Mouse (Mus musculus) CH12.LX (cell line): ENCODE measurements around the gene Plpp3. TPM values are rescaled to one million over a fixed set of nuclear protein-coding genes. Genes with fewer than 3 reads are reported as not detected.

Source experiments
- DNase-seq: peaks from one replicate; pipeline ENCODE4 v3.0.0-alpha.2; 2013; ENCODE audit errors: extremely low read depth
- H3K27ac ChIP-seq: 2 replicates; pipeline ENCODE4 v1.5.1; 2012; ENCODE audit warnings: low read depth, mild to moderate bottlenecking, control low read depth, moderate library complexity; ENCODE audit not compliant: insufficient read depth
- H3K27me3 ChIP-seq: replicated peaks from 2 replicates; pipeline ENCODE3; 2012; ENCODE audit warnings: inconsistent platforms
- H3K36me3 ChIP-seq, 2 experiments: replicated peaks in 1 of 2; 2 replicates each; pipeline versions ENCODE3 to v1.6.1; 2012; ENCODE audit warnings: inconsistent platforms in 1 of 2, low read length in 1 of 2, mild to moderate bottlenecking in 1 of 2, mixed read lengths in 1 of 2, moderate library complexity in 1 of 2; ENCODE audit not compliant: control insufficient read depth in 1 of 2, insufficient read depth in 1 of 2
- H3K4me1 ChIP-seq, 2 experiments: 2 replicates each; pipeline ENCODE4 v1.6.1; 2012; ENCODE audit warnings: inconsistent platforms in 1 of 2, moderate library complexity in 1 of 2; ENCODE audit not compliant: insufficient read depth in 2 of 2, control insufficient read depth in 1 of 2
- H3K4me2 ChIP-seq: 2 replicates; pipeline ENCODE4 v1.6.1; 2012; ENCODE audit warnings: low read depth, mild to moderate bottlenecking, control low read depth; ENCODE audit not compliant: poor library complexity, insufficient read depth, severe bottlenecking
- H3K4me3 ChIP-seq, 3 experiments: fragments of 150-350 bp in 1 of 3; sonication (generic) in 1 of 3; replicated peaks in 1 of 3; 2 replicates each; pipeline versions ENCODE3 to v1.5.1; 2011 to 2012; ENCODE audit warnings: low read depth in 2 of 3, low read length in 2 of 3, mild to moderate bottlenecking in 2 of 3, moderate library complexity in 2 of 3, control low read depth in 1 of 3, improper control_type of control experiment in 1 of 3, inconsistent platforms in 1 of 3, mixed read lengths in 1 of 3; ENCODE audit not compliant: poor library complexity in 1 of 3
- H3K79me2 ChIP-seq: replicated peaks from 2 replicates; pipeline ENCODE4 v1.6.1; 2012; ENCODE audit warnings: mild to moderate bottlenecking, moderate library complexity; ENCODE audit not compliant: control insufficient read depth, poor library complexity, insufficient read depth, severe bottlenecking; ENCODE audit errors: extremely low read depth
- H3K9ac ChIP-seq: 2 replicates; pipeline ENCODE4 v1.6.1; 2012; ENCODE audit warnings: low read depth, mild to moderate bottlenecking, control low read depth, moderate library complexity; ENCODE audit not compliant: insufficient read depth
- H3K9me3 ChIP-seq: replicated peaks from 2 replicates; pipeline ENCODE3; 2012; ENCODE audit warnings: low read length, inconsistent platforms, mixed read lengths
- CHD1 ChIP-seq: IDR thresholded peaks from 2 replicates; pipeline ENCODE4 v1.6.1; 2012; ENCODE audit warnings: low read depth, low read length, improper control_type of control experiment, inconsistent platforms
- CHD2 ChIP-seq: IDR thresholded peaks from 2 replicates; pipeline ENCODE4 v1.6.1; 2011; ENCODE audit warnings: low read length, improper control_type of control experiment
- CTCF ChIP-seq, 2 experiments: IDR thresholded peaks in 1 of 2; conservative IDR thresholded peaks in 1 of 2; 2 replicates each; pipeline ENCODE4 v1.5.1; 2011 to 2012; ENCODE audit warnings: low read depth in 2 of 2, low read length in 2 of 2, improper control_type of control experiment in 1 of 2, inconsistent platforms in 1 of 2, mild to moderate bottlenecking in 1 of 2, moderate library complexity in 1 of 2
- ELF1 ChIP-seq: IDR thresholded peaks from 2 replicates; pipeline ENCODE4 v1.6.1; 2014; ENCODE audit warnings: low read depth, mild to moderate bottlenecking, inconsistent platforms, low read length, improper control_type of control experiment
- EP300 ChIP-seq: IDR thresholded peaks from 2 replicates; pipeline ENCODE4 v1.6.1; 2011; ENCODE audit warnings: low read length, improper control_type of control experiment
- GABPA ChIP-seq: IDR thresholded peaks from 2 replicates; pipeline ENCODE4 v1.6.1; 2012; ENCODE audit warnings: low read depth, low read length, improper control_type of control experiment, inconsistent platforms; ENCODE audit not compliant: insufficient replicate concordance
- IRF4 ChIP-seq: IDR thresholded peaks from 2 replicates; pipeline ENCODE4 v1.6.1; 2014; ENCODE audit warnings: low read depth, mild to moderate bottlenecking, inconsistent platforms, low read length, improper control_type of control experiment
- MAFK ChIP-seq: IDR thresholded peaks from 2 replicates; pipeline ENCODE4 v1.6.1; 2011; ENCODE audit warnings: low read length, improper control_type of control experiment; ENCODE audit not compliant: insufficient replicate concordance
- MAX ChIP-seq: IDR thresholded peaks from 2 replicates; pipeline ENCODE4 v1.6.1; 2011; ENCODE audit warnings: low read length, improper control_type of control experiment
- MXI1 ChIP-seq: IDR thresholded peaks from 2 replicates; pipeline ENCODE4 v1.6.1; 2011; ENCODE audit warnings: mild to moderate bottlenecking, low read depth, low read length, improper control_type of control experiment
- NELFE ChIP-seq: IDR thresholded peaks from 2 replicates; pipeline ENCODE4 v1.6.1; 2011; ENCODE audit warnings: low read depth, low read length, improper control_type of control experiment
- NRF1 ChIP-seq: IDR thresholded peaks from 2 replicates; pipeline ENCODE4 v1.6.1; 2014; ENCODE audit warnings: low read depth, mild to moderate bottlenecking, inconsistent platforms, low read length, improper control_type of control experiment, moderate library complexity
- PAX5 ChIP-seq: IDR thresholded peaks from 2 replicates; pipeline ENCODE4 v1.6.1; 2012; ENCODE audit warnings: low read length, inconsistent platforms, mixed read lengths
- RAD21 ChIP-seq: IDR thresholded peaks from 2 replicates; pipeline ENCODE4 v1.6.1; 2011; ENCODE audit warnings: low read depth, mild to moderate bottlenecking, low read length, improper control_type of control experiment, moderate library complexity
- SIN3A ChIP-seq: IDR thresholded peaks from 2 replicates; pipeline ENCODE4 v1.6.1; 2012; ENCODE audit warnings: low read length, improper control_type of control experiment, inconsistent platforms
- SMC3 ChIP-seq: IDR thresholded peaks from 2 replicates; pipeline ENCODE4 v1.6.1; 2011; ENCODE audit warnings: low read depth, low read length, improper control_type of control experiment
- TBP ChIP-seq: conservative IDR thresholded peaks from 2 replicates; pipeline ENCODE4 v1.6.1; 2011; ENCODE audit warnings: low read depth, low read length, improper control_type of control experiment
- USF1 ChIP-seq: IDR thresholded peaks from 2 replicates; pipeline ENCODE4 v1.6.1; 2014; ENCODE audit warnings: low read depth, mild to moderate bottlenecking, inconsistent platforms, low read length, improper control_type of control experiment
- ZC3H11A ChIP-seq: IDR thresholded peaks from 2 replicates; pipeline ENCODE4 v1.6.1; 2012; ENCODE audit warnings: low read depth, mild to moderate bottlenecking, inconsistent platforms, low read length, improper control_type of control experiment
- ZKSCAN1 ChIP-seq: IDR thresholded peaks from 2 replicates; pipeline ENCODE4 v1.6.1; 2012; ENCODE audit warnings: low read depth, inconsistent platforms, low read length, improper control_type of control experiment, borderline replicate concordance
- ZNF384 ChIP-seq: IDR thresholded peaks from 2 replicates; pipeline ENCODE4 v1.6.1; 2012; ENCODE audit warnings: low read depth, low read length, improper control_type of control experiment, inconsistent platforms
- dilution Hi-C: fragments of 300-500 bp; cut with MboI; formaldehyde crosslinking; loops from 2 replicates; pipeline ENCODE4 v1.14.3; 2020; ENCODE audit warnings: low sequenced_read_pairs; ENCODE audit not compliant: extremely low pct_unique_long_range_greater_than_20kb, extremely low pct_ligation_motif_present
- in situ Hi-C: fragments of 300-500 bp; cut with MboI; formaldehyde crosslinking; loops from 3 replicates; pipeline ENCODE4 v1.14.3; 2019; ENCODE audit warnings: low sequenced_read_pairs, low pct_ligation_motif_present, low pct_unique_long_range_greater_than_20kb, mixed read lengths
- polyA plus RNA-seq: library from polyadenylated mRNA; unstranded; fragments of >175 nt; gene quantifications from 2 replicates; pipeline ENCODE4 v1.2.1, GENCODE M21; 2012; ENCODE audit warnings: low read depth; ENCODE audit not compliant: insufficient read length
- total RNA-seq, 2 experiments: library from RNA; depleted of rRNA; stranded (reverse); fragments of 300-350 nt in 1 of 2; fragments of >200 nt in 1 of 2; gene quantifications; 2 replicates each; pipeline ENCODE4 v1.2.3; 2012 to 2014

Gene Plpp3
- total and polyA plus RNA-seq, 3 experiments, result 0.34 to 1.6 (median 1.2) TPM

- Histone ChIP-seq H3K4me3 (no peak overlapping the region), H3K79me2 (no peaks in the 10 kb centered on the region), H3K4me2 (no peak overlapping the region), H3K4me1 (peaks cover 0 to 4% of the 10 kb centered on the region in 2 experiments; a peak in 2 of 4 replicates), H3K27ac (no peak overlapping the region), H3K9me3 (no peaks in the 10 kb centered on the region), H3K36me3 (no peaks in the 10 kb centered on the region), H3K9ac (no peak overlapping the region), H3K27me3 (no peaks in the 10 kb centered on the region)
- no peak for DNase-seq
- dilution Hi-C loops, result no loop called here
- in situ Hi-C loops, result loop anchor here (5.0 kb wide), 1 partner anchor 156 kb away; no protein-coding TSS in a partner anchor
- TF ChIP-seq TBP, result no peak
- TF ChIP-seq PAX5, result no peak
- no peak for TF ChIP-seq GABPA
- TF ChIP-seq ZC3H11A, result no peak
- no peak for TF ChIP-seq USF1
- TF ChIP-seq MXI1, result no peak
- no peak for TF ChIP-seq ZKSCAN1
- no peak for TF ChIP-seq NRF1
- no peak for TF ChIP-seq IRF4
- TF ChIP-seq CHD1, result no peak
- TF ChIP-seq CHD2, result no peak
- TF ChIP-seq SMC3, result no peak
- TF ChIP-seq MAFK, result no peak
- no peak for TF ChIP-seq EP300
- TF ChIP-seq MAX, result no peak
- no peak for TF ChIP-seq CTCF (conservative IDR thresholded peaks at IDR 0.05 in 1 of 2, IDR thresholded peaks at IDR 0.05 in 1 of 2; ENCODE audit: low read depth in 2 of 2, low read length in 2 of 2)
- no peak for TF ChIP-seq SIN3A
- TF ChIP-seq ELF1, result no peak
- TF ChIP-seq RAD21, result no peak
Observed at GRCm38 (mm10) chr4:105156281-105156680, 866 bp upstream of the Plpp3 start.

- dilution Hi-C loops (no loop called here), in situ Hi-C loops (loop anchor here (5.0 kb wide), 1 partner anchor 155 kb away; no protein-coding TSS in a partner anchor)
- Histone ChIP-seq H3K79me2 (no peaks in the 10 kb centered on the region), H3K27ac (no peak overlapping the region), H3K9me3 (no peaks in the 10 kb centered on the region), H3K9ac (peak overlapping the region; percentile 49), H3K4me1 (peaks cover 0 to 8% of the 10 kb centered on the region in 2 experiments; a peak in 2 of 4 replicates), H3K4me3 (peak overlapping the region; percentile 49 to 78 (median 66)), H3K4me2 (peak overlapping the region; percentile 99), H3K27me3 (no peaks in the 10 kb centered on the region), H3K36me3 (no peaks in the 10 kb centered on the region)
- TF ChIP-seq MXI1 (no peak), RAD21 (peak; percentile 56), ZNF384 (peak; percentile 99), CTCF (conservative IDR thresholded peaks at IDR 0.05 in 1 of 2, IDR thresholded peaks at IDR 0.05 in 1 of 2; ENCODE audit: low read depth in 2 of 2, low read length in 2 of 2) (peak in 1 of 2 experiments; percentile 64; a peak in 2 of 4 replicates), MAFK (no peak), NELFE (no peak), SMC3 (peak; percentile 42), MAX (no peak)
- DNase-seq, result peak; percentile 41
Observed at GRCm38 (mm10) chr4:105156955-105157275, 232 bp upstream of the Plpp3 start.
